Mouse (Mus musculus) olfactory bulb, adult 2 months (tissue): ENCODE results near the gene Mkks.

ENCODE experiments used
- CTCF ChIP-seq: fragments of 200-500 bp; IDR thresholded peaks from 2 replicates; pipeline ENCODE4 v1.5.1; 2012; ENCODE audit warnings: low read depth, mild to moderate bottlenecking, low read length, moderate library complexity; ENCODE audit not compliant: insufficient read depth
- POLR2A ChIP-seq: fragments of 200-500 bp; IDR thresholded peaks from 2 replicates; pipeline ENCODE4 v1.6.1; 2012; ENCODE audit warnings: mild to moderate bottlenecking, low read depth, low read length, moderate library complexity; ENCODE audit not compliant: insufficient read depth

- TF ChIP-seq CTCF (no peak), POLR2A (no peak)
Measured at GRCm38 (mm10) chr2:136894494-136894893, 3.3 kb upstream of the Mkks start.
